Mouse (Mus musculus): ENCODE results near the gene Kcnk5. TPM values are rescaled to one million over a fixed set of nuclear protein-coding genes. Genes with fewer than 3 reads are reported as not detected.

The Kcnk5 gene
- polyA plus RNA-seq, 1 experiment from 2014 or later = 7.3 TPM

DNA sequence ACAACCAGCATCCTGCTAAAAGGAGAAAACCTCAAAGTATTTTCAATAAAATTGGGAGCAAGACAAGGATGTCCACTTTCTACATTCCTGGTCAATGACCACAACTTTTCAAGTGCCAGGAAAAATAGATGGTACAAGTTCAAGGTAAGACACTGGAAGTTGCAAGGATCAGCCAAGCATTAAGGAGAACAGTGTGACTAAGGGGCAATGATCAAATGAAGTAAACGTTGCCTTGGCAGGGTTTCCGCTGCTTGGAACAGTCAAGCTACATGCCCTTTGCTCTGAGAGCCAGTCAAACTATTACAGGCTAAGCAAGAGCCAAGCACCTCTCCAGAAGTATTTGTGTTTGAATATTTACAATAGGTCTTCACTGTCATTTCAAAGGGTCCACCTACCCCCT lies 8.1 kb upstream of the Kcnk5 start:
- DNase-seq (ENCODE audit: low spot score) (no peak), ATAC-seq (replicated peaks; ENCODE audit: low FRiP score, low TSS enrichment, low read depth) (no peak)
- Histone ChIP-seq H3K9ac (ENCODE audit: low read length) (no peak overlapping the region), H3K4me3 (ENCODE audit: low read depth, low read length) (no peak overlapping the region), H3K36me3 (ENCODE audit: control insufficient read depth, insufficient read depth, low read length) (no peaks in the 10 kb centered on the region), H3K27me3 (replicated peaks; ENCODE audit: control insufficient read depth, insufficient read depth, low read length) (no peaks in the 10 kb centered on the region), H3K9me3 (ENCODE audit: control insufficient read depth, low read length) (no peaks in the 10 kb centered on the region), H3K4me2 (ENCODE audit: low read length) (no peak overlapping the region), H3K4me1 (replicated peaks; ENCODE audit: control insufficient read depth, insufficient read depth, low read length) (no peaks in the 10 kb centered on the region), H3K27ac (ENCODE audit: low read depth) (no peak overlapping the region)
- WGBS = 77% methylated on average over 2 of the region's 2 CpGs

DNA sequence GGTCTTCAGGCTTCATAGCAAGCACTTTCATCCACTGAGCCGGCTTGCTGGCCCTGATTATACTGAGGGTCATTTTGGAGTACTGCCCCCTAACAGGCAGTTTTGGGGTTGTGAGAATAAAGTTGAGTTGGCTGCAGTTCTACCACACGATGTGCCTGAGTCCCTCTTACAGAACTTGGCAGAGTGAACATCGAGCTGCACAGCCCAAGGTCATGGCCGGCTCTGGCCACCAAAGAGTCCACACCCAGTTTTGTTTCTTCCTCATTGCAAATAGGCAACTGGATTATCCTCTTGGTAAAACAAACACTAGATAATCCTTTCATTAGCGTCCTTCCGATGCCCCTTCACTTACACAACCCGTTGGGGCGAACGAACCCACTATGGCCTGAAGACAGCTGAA lies 3.8 kb upstream of the Kcnk5 start:
- DNase-seq (ENCODE audit: low spot score) = no peak
- Histone ChIP-seq H3K27ac (ENCODE audit: low read depth) (no peak overlapping the region), H3K9me3 (ENCODE audit: control insufficient read depth, low read length) (no peaks in the 10 kb centered on the region), H3K36me3 (ENCODE audit: control insufficient read depth, insufficient read depth, low read length) (no peaks in the 10 kb centered on the region), H3K4me3 (ENCODE audit: low read depth, low read length) (no peak overlapping the region), H3K9ac (ENCODE audit: low read length) (no peak overlapping the region), H3K27me3 (replicated peaks; ENCODE audit: control insufficient read depth, insufficient read depth, low read length) (no peaks in the 10 kb centered on the region), H3K4me2 (ENCODE audit: low read length) (no peak overlapping the region), H3K4me1 (replicated peaks; ENCODE audit: control insufficient read depth, insufficient read depth, low read length) (peaks cover 5% of the 10 kb centered on the region)
- WGBS = 66% methylated on average over 9 of the region's 9 CpGs
- ATAC-seq (replicated peaks; ENCODE audit: low FRiP score, low TSS enrichment, low read depth) = no peak

DNA sequence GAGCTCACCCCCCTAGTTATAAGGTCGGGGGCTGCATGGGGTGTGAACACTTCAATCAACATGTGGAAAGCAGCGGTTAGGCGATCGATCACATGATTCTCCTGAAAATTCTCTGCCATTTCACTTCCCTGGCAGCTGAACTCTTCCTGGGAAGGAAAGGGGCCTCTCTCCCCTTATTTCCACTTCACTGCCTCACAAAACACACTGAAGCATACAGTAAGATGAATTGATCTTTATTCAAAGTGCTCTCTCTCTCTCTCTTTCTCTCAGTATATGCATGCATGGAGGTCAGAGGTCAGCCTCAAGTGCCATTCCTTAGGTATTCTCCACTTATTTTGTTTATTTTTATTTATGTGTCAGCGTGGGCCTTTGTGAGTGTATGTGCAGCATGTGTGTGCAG lies 2.1 kb upstream of the Kcnk5 start:
- Histone ChIP-seq H3K4me2 (ENCODE audit: low read length) (no peak overlapping the region), H3K4me1 (replicated peaks; ENCODE audit: control insufficient read depth, insufficient read depth, low read length) (peaks cover 16% of the 10 kb centered on the region), H3K9me3 (ENCODE audit: control insufficient read depth, low read length) (no peaks in the 10 kb centered on the region), H3K36me3 (ENCODE audit: control insufficient read depth, insufficient read depth, low read length) (no peaks in the 10 kb centered on the region), H3K27me3 (replicated peaks; ENCODE audit: control insufficient read depth, insufficient read depth, low read length) (no peaks in the 10 kb centered on the region), H3K4me3 (ENCODE audit: low read depth, low read length) (no peak overlapping the region), H3K27ac (ENCODE audit: low read depth) (no peak overlapping the region), H3K9ac (ENCODE audit: low read length) (no peak overlapping the region)
- no peak for DNase-seq (ENCODE audit: low spot score)
- WGBS = 70% methylated on average over 5 of the region's 5 CpGs
- no peak for ATAC-seq (replicated peaks; ENCODE audit: low FRiP score, low TSS enrichment, low read depth)

DNA sequence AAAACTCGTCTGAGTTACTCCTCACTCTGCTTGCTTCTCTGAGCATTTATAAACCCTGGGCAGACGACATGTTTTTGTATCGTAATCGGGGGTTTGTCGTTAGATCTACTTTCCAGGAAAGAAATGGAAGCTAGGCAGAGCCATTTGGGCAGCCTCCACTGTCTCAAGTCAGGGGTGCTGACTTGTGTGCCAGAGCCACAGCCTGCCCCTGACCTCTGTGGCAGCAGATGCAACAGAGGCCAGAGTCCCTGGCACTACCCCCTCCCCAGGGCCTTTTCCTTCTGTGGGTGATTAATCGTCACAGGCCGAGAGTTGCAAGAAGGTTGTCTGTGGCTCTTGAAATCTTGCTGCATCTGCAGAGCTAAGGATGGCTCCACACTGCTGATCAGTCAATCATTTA lies 987 bp upstream of the Kcnk5 start:
- Histone ChIP-seq H3K27ac (ENCODE audit: low read depth) (no peak overlapping the region), H3K9me3 (ENCODE audit: control insufficient read depth, low read length) (no peaks in the 10 kb centered on the region), H3K9ac (ENCODE audit: low read length) (no peak overlapping the region), H3K27me3 (replicated peaks; ENCODE audit: control insufficient read depth, insufficient read depth, low read length) (no peaks in the 10 kb centered on the region), H3K4me3 (ENCODE audit: low read depth, low read length) (no peak overlapping the region), H3K4me2 (ENCODE audit: low read length) (no peak overlapping the region), H3K36me3 (ENCODE audit: control insufficient read depth, insufficient read depth, low read length) (no peaks in the 10 kb centered on the region), H3K4me1 (replicated peaks; ENCODE audit: control insufficient read depth, insufficient read depth, low read length) (peaks cover 16% of the 10 kb centered on the region)
- DNase-seq (ENCODE audit: low spot score) (no peak), ATAC-seq (replicated peaks; ENCODE audit: low FRiP score, low TSS enrichment, low read depth) (no peak)
- WGBS = 54% methylated on average over 7 of the region's 7 CpGs

GRCm38 (mm10) chr14:20180751-20181162 lies 852 bp downstream of the Kcnk5 start:
- no peaks in the 10 kb centered on the region for H3K36me3 ChIP-seq (ENCODE audit: control insufficient read depth, insufficient read depth, low read length)
- H3K9me3 ChIP-seq (ENCODE audit: control insufficient read depth, low read length) = no peaks in the 10 kb centered on the region
- ATAC-seq (replicated peaks; ENCODE audit: low FRiP score, low TSS enrichment, low read depth) = peak; percentile 7; the same call in 1 of the 2 replicates
- H3K27me3 ChIP-seq (replicated peaks; ENCODE audit: control insufficient read depth, insufficient read depth, low read length) = no peaks in the 10 kb centered on the region
- peaks cover 16% of the 10 kb centered on the region for H3K4me1 ChIP-seq (replicated peaks; ENCODE audit: control insufficient read depth, insufficient read depth, low read length)
- peak; percentile 71 for DNase-seq (ENCODE audit: low spot score)
- peak overlapping the region; percentile 91 for H3K4me2 ChIP-seq (ENCODE audit: low read length)
- H3K9ac ChIP-seq (ENCODE audit: low read length) = peak overlapping the region; percentile 53
- no peak overlapping the region for H3K27ac ChIP-seq (ENCODE audit: low read depth)
- H3K4me3 ChIP-seq (ENCODE audit: low read depth, low read length) = peak overlapping the region; percentile 52
- WGBS = under 1% methylated on average over 24 of the region's 24 CpGs

GRCm38 (mm10) chr14:20180304-20180703 lies 1.3 kb downstream of the Kcnk5 start:
- Histone ChIP-seq H3K4me2 (ENCODE audit: low read length) (peak overlapping the region; percentile 91), H3K4me3 (ENCODE audit: low read depth, low read length) (peak overlapping the region; percentile 52), H3K4me1 (replicated peaks; ENCODE audit: control insufficient read depth, insufficient read depth, low read length) (peaks cover 16% of the 10 kb centered on the region), H3K27ac (ENCODE audit: low read depth) (no peak overlapping the region), H3K27me3 (replicated peaks; ENCODE audit: control insufficient read depth, insufficient read depth, low read length) (no peaks in the 10 kb centered on the region), H3K9ac (ENCODE audit: low read length) (peak overlapping the region; percentile 53), H3K9me3 (ENCODE audit: control insufficient read depth, low read length) (no peaks in the 10 kb centered on the region), H3K36me3 (ENCODE audit: control insufficient read depth, insufficient read depth, low read length) (no peaks in the 10 kb centered on the region)
- WGBS = 9% methylated on average over 6 of the region's 6 CpGs
- no peak for DNase-seq (ENCODE audit: low spot score)
- ATAC-seq (replicated peaks; ENCODE audit: low FRiP score, low TSS enrichment, low read depth) = no peak

DNA sequence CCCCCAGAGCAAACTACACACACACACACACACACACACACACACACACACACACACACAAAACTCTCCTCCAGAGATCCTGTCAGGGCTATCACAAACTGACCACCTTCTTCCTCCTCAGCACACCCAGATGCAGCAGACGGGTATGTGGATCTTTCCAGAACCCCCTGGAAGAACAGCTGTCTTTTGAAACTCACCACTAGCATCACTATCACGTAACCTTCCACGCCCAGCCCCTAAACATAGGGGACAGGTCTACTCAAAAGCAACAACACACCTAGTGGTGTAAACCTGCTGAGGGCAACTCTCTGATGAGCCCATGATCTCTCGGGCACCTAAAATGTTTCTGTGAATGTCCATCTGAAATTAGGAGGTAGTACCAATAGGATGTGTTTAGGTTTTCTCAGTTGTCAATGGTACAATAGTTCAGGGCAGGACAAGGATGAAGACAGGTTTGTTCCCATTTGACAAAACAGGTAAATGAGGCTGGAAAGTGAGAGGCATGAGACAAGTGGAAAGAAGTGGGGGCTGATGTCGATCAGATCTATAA lies 1.8 kb downstream of the Kcnk5 start:
- Histone ChIP-seq H3K9me3 (ENCODE audit: control insufficient read depth, low read length) (no peaks in the 10 kb centered on the region), H3K4me1 (replicated peaks; ENCODE audit: control insufficient read depth, insufficient read depth, low read length) (peaks cover 16% of the 10 kb centered on the region), H3K27ac (ENCODE audit: low read depth) (no peak overlapping the region), H3K4me3 (ENCODE audit: low read depth, low read length) (peak overlapping the region; percentile 52; the same call in 1 of the 2 replicates), H3K27me3 (replicated peaks; ENCODE audit: control insufficient read depth, insufficient read depth, low read length) (no peaks in the 10 kb centered on the region), H3K36me3 (ENCODE audit: control insufficient read depth, insufficient read depth, low read length) (no peaks in the 10 kb centered on the region), H3K9ac (ENCODE audit: low read length) (no peak overlapping the region), H3K4me2 (ENCODE audit: low read length) (peak overlapping the region; percentile 91)
- ATAC-seq (replicated peaks; ENCODE audit: low FRiP score, low TSS enrichment, low read depth) (no peak), DNase-seq (ENCODE audit: low spot score) (no peak)
- 59% methylated on average over 5 of the region's 5 CpGs for WGBS

- Histone ChIP-seq H3K27me3 (replicated peaks; ENCODE audit: control insufficient read depth, insufficient read depth, low read length) (no peaks in the 10 kb centered on the region), H3K27ac (ENCODE audit: low read depth) (no peak overlapping the region), H3K9ac (ENCODE audit: low read length) (no peak overlapping the region), H3K9me3 (ENCODE audit: control insufficient read depth, low read length) (no peaks in the 10 kb centered on the region), H3K36me3 (ENCODE audit: control insufficient read depth, insufficient read depth, low read length) (no peaks in the 10 kb centered on the region), H3K4me3 (ENCODE audit: low read depth, low read length) (no peak overlapping the region), H3K4me2 (ENCODE audit: low read length) (peak overlapping the region; percentile 91), H3K4me1 (replicated peaks; ENCODE audit: control insufficient read depth, insufficient read depth, low read length) (peaks cover 16% of the 10 kb centered on the region)
- WGBS = 54% methylated on average over 3 of the region's 3 CpGs
- no peak for DNase-seq (ENCODE audit: low spot score)
- no peak for ATAC-seq (replicated peaks; ENCODE audit: low FRiP score, low TSS enrichment, low read depth)
Measured at GRCm38 (mm10) chr14:20179080-20179479, 2.5 kb downstream of the Kcnk5 start.

GRCm38 (mm10) chr14:20178593-20178992 lies 3.0 kb downstream of the Kcnk5 start:
- no peaks in the 10 kb centered on the region for H3K9me3 ChIP-seq (ENCODE audit: control insufficient read depth, low read length)
- no peaks in the 10 kb centered on the region for H3K36me3 ChIP-seq (ENCODE audit: control insufficient read depth, insufficient read depth, low read length)
- no peak overlapping the region for H3K9ac ChIP-seq (ENCODE audit: low read length)
- H3K4me1 ChIP-seq (replicated peaks; ENCODE audit: control insufficient read depth, insufficient read depth, low read length) = peaks cover 16% of the 10 kb centered on the region
- peak overlapping the region; percentile 91 for H3K4me2 ChIP-seq (ENCODE audit: low read length)
- DNase-seq (ENCODE audit: low spot score) (no peak), ATAC-seq (replicated peaks; ENCODE audit: low FRiP score, low TSS enrichment, low read depth) (no peak)
- no peak overlapping the region for H3K4me3 ChIP-seq (ENCODE audit: low read depth, low read length)
- 32% methylated on average over 4 of the region's 4 CpGs for WGBS
- H3K27me3 ChIP-seq (replicated peaks; ENCODE audit: control insufficient read depth, insufficient read depth, low read length) = no peaks in the 10 kb centered on the region
- H3K27ac ChIP-seq (ENCODE audit: low read depth) = no peak overlapping the region

Data from intestine, embryonic 14.5 days (tissue).